Mouse (Mus musculus) cerebellum, adult 2 months (tissue): Measurements from ENCODE around the gene Cry2. TPM values are rescaled to one million over a fixed set of nuclear protein-coding genes. Genes with fewer than 3 reads are reported as not detected.

Source experiments
- DNase-seq, 2 experiments: peaks; one replicate each; pipeline ENCODE4 v3.0.0; 2021
- H3K27ac ChIP-seq: fragments of 200-500 bp; 2 replicates; pipeline ENCODE4 v1.5.1; 2012; ENCODE audit warnings: low read length, control low read depth, inconsistent platforms; ENCODE audit not compliant: insufficient read depth
- H3K27me3 ChIP-seq: fragments of 200-500 bp; 2 replicates; pipeline ENCODE4 v1.6.1; 2012; ENCODE audit warnings: inconsistent platforms, mild to moderate bottlenecking, low read length, moderate library complexity; ENCODE audit not compliant: control insufficient read depth, insufficient read depth
- H3K4me1 ChIP-seq: fragments of 200-500 bp; 2 replicates; pipeline ENCODE4 v1.6.1; 2011; ENCODE audit warnings: low read length; ENCODE audit not compliant: control insufficient read depth, insufficient read depth
- H3K4me3 ChIP-seq: fragments of 200-500 bp; replicated peaks from 2 replicates; pipeline ENCODE3; 2011; ENCODE audit warnings: mild to moderate bottlenecking, low read depth, low read length, control low read depth; ENCODE audit not compliant: insufficient read depth
- CTCF ChIP-seq: fragments of 200-500 bp; IDR thresholded peaks from 2 replicates; pipeline ENCODE4 v1.5.1; 2011; ENCODE audit warnings: low read depth, mild to moderate bottlenecking, control low read depth, low read length, moderate library complexity, borderline replicate concordance; ENCODE audit not compliant: insufficient read depth
- POLR2A ChIP-seq: fragments of 200-500 bp; IDR thresholded peaks from 2 replicates; pipeline ENCODE4 v1.6.1; 2011; ENCODE audit warnings: low read length, control low read depth, borderline replicate concordance; ENCODE audit not compliant: insufficient read depth
- WGBS: fragments of 180-500 bp; shearing (Covaris S2); methylation state at CpG from one replicate; pipeline ENCODE4 v1.1.7; 2018; 5-methylcytosine and 5-hydroxymethylcytosine counted together
- polyA plus RNA-seq: library from polyadenylated mRNA; depleted of rRNA; stranded (reverse); fragments of >200 nt; gene quantifications from 2 replicates; pipeline ENCODE4 v1.2.3, GENCODE M21; 2012; rRNA removed

The Cry2 gene
- polyA plus RNA-seq, 1 experiment: 81.8 TPM

GRCm38 (mm10) chr2:92362571-92363228, 71.1 kb downstream of the Cry2 start:
- H3K4me3 ChIP-seq: no peak overlapping the region
- no peak for DNase-seq
- WGBS: 54% methylated on average over 6 of the region's 6 CpGs
- H3K27me3 ChIP-seq: no peaks in the 10 kb centered on the region
- peaks cover 11% of the 10 kb centered on the region for H3K4me1 ChIP-seq
- TF ChIP-seq POLR2A: no peak
- TF ChIP-seq CTCF: no peak
- H3K27ac ChIP-seq: no peak overlapping the region

GRCm38 (mm10) chr2:92361795-92362194, 72.0 kb downstream of the Cry2 start:
- peaks cover 11% of the 10 kb centered on the region for H3K4me1 ChIP-seq

DNA sequence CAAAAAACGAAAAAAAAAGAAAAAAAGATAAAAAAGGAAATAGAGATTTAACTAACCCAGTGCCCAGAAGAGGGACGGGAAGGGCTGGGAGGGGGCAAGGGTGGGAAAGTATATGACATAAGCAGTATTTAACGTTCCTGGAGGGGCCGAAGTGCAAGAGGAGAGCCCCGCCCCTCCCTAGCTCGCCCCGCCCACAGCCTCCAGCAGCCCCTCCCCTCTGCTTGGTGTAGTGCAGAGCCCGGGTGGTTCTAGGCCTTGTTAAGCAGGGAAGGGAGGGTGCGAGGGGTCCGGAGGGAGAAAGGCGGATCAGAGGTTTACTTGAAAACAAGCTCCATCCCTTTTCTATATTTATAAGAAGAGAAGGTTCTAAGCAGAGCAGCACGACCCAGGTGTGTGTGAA, 73.0 kb downstream of the Cry2 start:
- no peak for DNase-seq
- WGBS: 46% methylated on average over 12 of the region's 12 CpGs
- no peaks in the 10 kb centered on the region for H3K27me3 ChIP-seq
- TF ChIP-seq CTCF (no peak), POLR2A (no peak)
- no peak overlapping the region for H3K4me3 ChIP-seq
- H3K4me1 ChIP-seq: peaks cover 11% of the 10 kb centered on the region
- no peak overlapping the region for H3K27ac ChIP-seq

More at GRCm38 (mm10) chr2:92361795-92362194, 72.0 kb downstream of the Cry2 start:
- H3K4me3 ChIP-seq: no peak overlapping the region
- DNase-seq: no peak
- H3K27ac ChIP-seq: no peak overlapping the region
- WGBS: 59% methylated on average over 8 of the region's 8 CpGs
- no peaks in the 10 kb centered on the region for H3K27me3 ChIP-seq
- TF ChIP-seq POLR2A: no peak
- no peak for TF ChIP-seq CTCF

DNA sequence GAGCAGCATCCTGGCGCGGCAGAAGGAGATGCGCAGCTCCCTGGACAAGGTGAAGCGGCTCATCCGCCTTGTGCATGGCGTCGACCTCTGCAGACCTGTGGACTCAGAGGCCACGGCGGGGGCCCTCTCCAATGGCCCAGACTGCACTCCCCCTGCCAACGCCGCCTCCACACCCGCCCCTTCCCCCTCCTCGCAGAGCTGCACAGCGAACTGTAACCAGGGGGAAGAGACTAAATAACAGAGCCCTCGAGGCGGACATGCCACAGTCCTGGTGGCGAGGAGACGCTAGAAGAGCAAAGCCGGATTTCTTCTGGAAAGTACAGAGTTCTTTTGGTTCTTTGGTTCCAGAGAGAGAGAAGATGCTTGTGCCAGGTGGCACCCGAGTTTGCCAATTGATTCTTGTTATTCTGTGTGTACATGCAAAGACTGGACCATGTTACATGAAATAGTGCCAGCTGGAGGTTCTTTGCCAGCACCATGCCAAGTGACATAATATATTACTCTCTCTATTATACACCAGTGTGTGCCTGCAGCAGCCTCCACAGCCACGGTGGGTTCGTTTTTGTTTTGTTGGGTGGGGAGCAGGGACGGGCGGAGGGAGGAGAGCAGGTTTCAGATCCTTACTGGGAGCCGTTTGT, 73.5 kb downstream of the Cry2 start:
- no peak for TF ChIP-seq POLR2A
- TF ChIP-seq CTCF: no peak
- Histone ChIP-seq H3K4me3 (no peak overlapping the region), H3K27ac (no peak overlapping the region), H3K27me3 (no peaks in the 10 kb centered on the region), H3K4me1 (peaks cover 11% of the 10 kb centered on the region)
- DNase-seq: peak; percentile 38 to 43
- 35% methylated on average over 25 of the region's 25 CpGs for WGBS

DNA sequence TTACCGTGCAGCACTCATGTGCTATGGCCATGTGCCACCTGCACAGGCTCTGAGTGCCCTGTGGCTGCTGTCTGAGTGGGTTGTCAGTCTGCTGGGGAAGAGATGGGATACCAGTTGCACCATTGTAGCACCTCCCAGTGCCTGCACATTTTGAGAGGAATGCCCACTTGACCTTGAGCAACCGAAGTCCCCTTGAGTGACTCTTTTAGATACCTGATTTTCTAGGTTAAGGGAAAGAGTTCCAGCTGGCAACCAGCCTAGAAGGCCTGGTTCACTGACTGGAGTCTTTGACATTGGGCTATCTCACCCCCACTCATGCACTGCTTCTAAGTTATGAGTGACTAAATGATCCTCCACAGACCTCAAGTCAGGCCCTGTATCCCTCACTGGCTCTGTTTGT, 74.5 kb downstream of the Cry2 start:
- Histone ChIP-seq H3K4me3 (no peak overlapping the region), H3K27ac (no peak overlapping the region), H3K27me3 (no peaks in the 10 kb centered on the region), H3K4me1 (peaks cover 11% of the 10 kb centered on the region)
- TF ChIP-seq POLR2A (no peak), CTCF (no peak)
- peak; percentile 25 to 35 for DNase-seq
- WGBS: 21% methylated on average over 2 of the region's 2 CpGs

DNA sequence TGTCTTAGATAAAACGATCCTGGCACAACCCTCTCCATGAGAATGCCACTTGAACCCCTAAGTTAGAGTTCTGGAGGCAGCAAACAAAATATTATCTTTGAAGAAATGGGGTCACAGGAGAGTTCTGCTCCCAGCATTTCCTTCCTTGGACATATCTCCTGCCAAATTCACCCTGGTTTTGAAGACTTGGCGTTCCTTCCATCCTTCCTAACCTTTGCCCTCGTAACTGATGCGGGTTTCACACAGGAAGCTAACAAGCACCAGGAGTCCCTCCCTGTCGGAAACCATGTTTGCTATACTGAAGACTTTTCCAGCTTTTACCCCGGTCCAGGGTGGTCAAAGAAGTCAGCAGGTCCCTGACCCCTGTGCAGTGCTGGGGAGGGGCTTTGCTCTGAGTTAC, 79.6 kb downstream of the Cry2 start:
- peaks cover 2% of the 10 kb centered on the region; the same call in 1 of the 2 replicates for H3K4me1 ChIP-seq
- no peaks in the 10 kb centered on the region for H3K27me3 ChIP-seq
- TF ChIP-seq POLR2A (no peak), CTCF (no peak)
- H3K4me3 ChIP-seq: no peak overlapping the region
- H3K27ac ChIP-seq: no peak overlapping the region
- WGBS: 61% methylated on average over 6 of the region's 6 CpGs
- no peak for DNase-seq

Other genes with a start within 250 kb of the Cry2 start
- gene Pex16, start 59.4 kb downstream of the Cry2 start, polyA plus RNA-seq: 60.7 and 63.5 TPM in 2 replicates
- gene Large2, start 59.2 kb downstream of the Cry2 start, polyA plus RNA-seq: 0.62 and 1.4 TPM in 2 replicates
- 6.4 and 6.9 TPM in 2 replicates for gene 1700029I15Rik, start 51.5 kb downstream of the Cry2 start, polyA plus RNA-seq
- 349 TPM in 2 replicates for gene Mapk8ip1, start 32.8 kb downstream of the Cry2 start, polyA plus RNA-seq
- 16.2 and 17.4 TPM in 2 replicates for gene Slc35c1, start 26.5 kb upstream of the Cry2 start, polyA plus RNA-seq
- gene Chst1, start 165.7 kb upstream of the Cry2 start, polyA plus RNA-seq: 50.3 and 57.7 TPM in 2 replicates